Mouse (Mus musculus) left cerebral cortex, adult 18-20 months (tissue): ENCODE results near the gene Foxa1. TPM values are rescaled to one million over a fixed set of nuclear protein-coding genes. Genes with fewer than 3 reads are reported as not detected.

Experiments used
- DNase-seq, 2 experiments: peaks; one replicate each; pipeline ENCODE4 v3.0.0; 2021 to 2022; ENCODE audit warnings: low spot score in 2 of 2, mixed read lengths in 1 of 2
- total RNA-seq, 2 experiments: library from RNA; stranded (reverse); gene quantifications; 2 replicates each; pipeline ENCODE4 v1.2.3; 2021

Gene Foxa1
- total RNA-seq, 2 experiments from 2014 or later = not detected

- DNase-seq = no peak
These were observed 4.6 kb downstream of the Foxa1 start for GRCm38 (mm10) chr12:57541931-57542745.

- DNase-seq = no peak
These were observed 5.6 kb downstream of the Foxa1 start for GRCm38 (mm10) chr12:57541118-57541517.

DNA sequence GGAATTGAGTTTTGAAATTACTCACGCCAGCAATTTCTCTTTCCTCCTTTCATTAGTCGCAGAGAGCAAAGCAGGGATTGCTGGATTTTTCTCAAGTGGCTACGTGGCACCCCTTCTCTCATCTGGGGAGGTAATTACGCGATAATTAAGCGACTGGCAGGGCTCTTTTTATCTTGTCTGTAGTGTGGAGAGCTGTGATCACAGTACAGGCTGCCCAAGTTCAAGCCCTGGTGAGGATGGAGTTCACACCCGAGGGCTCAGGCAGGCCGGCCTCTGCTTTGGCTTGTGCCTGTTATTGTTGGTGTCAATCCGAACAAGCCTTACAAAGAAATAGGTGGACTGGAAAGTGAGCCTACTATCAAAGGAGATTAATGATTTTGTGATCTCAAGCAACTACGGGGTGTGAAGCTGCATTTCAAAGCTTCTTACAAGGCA lies 7.1 kb downstream of the Foxa1 start:
- peak in 1 of 2 experiments; percentile 4 for DNase-seq

GRCm38 (mm10) chr12:57538588-57539550 lies 7.8 kb downstream of the Foxa1 start:
- DNase-seq = no peak

GRCm38 (mm10) chr12:57537791-57538587 lies 8.7 kb downstream of the Foxa1 start:
- DNase-seq = no peak

GRCm38 (mm10) chr12:57536909-57537670 lies 9.6 kb downstream of the Foxa1 start:
- DNase-seq = no peak

DNA sequence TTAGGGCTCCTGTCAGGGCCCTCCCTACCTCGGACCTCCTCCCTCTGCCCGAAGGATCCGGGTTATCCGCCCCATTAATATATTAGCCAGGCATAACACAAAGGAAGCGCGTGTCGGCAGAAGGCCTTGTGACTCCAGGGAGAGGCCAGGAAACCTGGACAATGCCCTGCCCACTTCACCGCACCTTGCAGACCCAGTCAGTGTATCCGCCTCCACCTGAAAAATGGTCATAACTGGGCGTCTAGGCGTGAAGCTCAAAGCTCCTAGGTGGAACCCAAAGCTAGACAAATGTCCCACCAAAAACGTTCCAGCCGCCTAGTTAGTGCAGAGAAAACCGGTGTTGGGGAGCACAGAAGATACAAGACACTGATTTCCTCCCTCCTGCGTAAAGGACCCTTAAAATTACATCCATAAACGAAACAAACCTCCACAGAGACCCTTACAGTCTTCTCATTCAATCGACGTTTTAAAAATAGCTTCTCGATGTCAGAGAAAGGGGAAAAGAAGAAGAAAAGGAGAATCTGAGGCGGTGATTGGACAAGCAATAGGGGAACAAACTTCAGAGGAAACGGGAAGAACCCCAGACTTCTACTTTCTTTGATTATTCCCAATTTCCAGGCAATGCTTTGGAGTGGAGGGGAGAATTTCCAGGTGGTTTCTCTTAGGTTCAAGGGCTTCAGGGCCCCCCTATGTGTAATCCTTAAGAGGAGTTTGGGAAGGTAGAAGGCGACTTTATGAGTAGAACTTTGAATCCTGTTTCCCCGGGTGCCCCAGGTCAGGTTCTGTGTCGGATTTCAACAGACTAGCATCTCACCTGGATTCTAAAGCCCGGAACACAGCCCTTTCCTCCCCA lies 10.4 kb downstream of the Foxa1 start:
- no peak for DNase-seq

DNA sequence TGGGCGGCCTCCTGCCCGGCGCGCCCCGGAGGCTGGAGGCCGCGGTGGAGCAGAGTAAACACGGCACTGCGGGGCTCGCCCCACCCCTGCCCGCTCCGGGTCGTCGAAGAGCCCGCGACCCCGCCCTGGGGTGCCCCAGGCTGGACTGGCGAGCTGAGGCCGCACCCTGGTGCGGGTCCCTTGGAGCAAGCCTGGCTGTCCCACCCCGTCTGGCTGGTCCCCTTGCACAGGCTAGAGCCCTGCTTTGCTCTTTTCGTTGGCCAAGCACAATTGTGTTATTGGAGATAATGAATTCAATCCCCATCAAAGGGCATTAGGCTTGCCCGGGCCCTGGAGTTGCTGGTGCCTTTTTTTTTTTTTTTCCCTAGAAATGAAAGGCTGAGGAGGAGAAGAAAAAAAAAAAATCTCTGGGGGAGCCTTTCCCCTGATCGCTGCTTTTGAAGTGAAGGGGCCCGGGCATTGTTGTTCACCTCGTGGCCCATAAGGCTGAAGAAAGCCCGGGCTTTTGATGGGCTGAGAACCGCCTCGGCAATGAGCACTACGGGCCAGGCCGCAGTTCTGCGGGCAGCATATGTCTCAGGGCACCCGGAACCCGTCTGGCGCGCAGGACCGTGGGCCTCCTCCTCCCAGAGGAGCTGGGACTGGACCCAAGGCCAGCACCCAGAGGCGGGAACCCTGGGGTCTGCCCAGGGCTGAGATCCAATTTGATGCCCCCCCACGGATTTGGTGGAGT lies 11.7 kb downstream of the Foxa1 start:
- DNase-seq = no peak

- no peak for DNase-seq
These were observed 12.2 kb downstream of the Foxa1 start for GRCm38 (mm10) chr12:57534517-57534878.

- DNase-seq = no peak
These were observed 16.2 kb downstream of the Foxa1 start for GRCm38 (mm10) chr12:57530474-57530873.

DNA sequence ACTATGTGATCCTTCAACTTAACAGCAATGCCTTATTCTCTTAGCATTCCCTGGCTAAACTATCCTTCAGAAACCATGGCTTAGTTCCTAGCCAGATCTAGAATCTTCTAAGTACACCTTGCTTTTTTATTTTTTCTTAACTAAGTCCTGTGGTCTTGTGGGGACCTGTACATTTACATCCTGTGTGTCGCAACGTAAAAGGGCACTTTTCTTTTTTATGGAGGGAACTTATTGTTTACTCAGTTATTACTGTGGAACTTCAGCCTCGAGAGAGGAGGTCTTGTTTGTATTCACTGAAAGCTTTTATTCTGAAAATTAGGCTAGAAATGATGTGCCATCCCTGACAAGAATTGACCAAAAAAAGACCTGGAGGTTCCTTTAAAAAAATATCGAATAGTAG lies 18.4 kb downstream of the Foxa1 start:
- no peak for DNase-seq

DNA sequence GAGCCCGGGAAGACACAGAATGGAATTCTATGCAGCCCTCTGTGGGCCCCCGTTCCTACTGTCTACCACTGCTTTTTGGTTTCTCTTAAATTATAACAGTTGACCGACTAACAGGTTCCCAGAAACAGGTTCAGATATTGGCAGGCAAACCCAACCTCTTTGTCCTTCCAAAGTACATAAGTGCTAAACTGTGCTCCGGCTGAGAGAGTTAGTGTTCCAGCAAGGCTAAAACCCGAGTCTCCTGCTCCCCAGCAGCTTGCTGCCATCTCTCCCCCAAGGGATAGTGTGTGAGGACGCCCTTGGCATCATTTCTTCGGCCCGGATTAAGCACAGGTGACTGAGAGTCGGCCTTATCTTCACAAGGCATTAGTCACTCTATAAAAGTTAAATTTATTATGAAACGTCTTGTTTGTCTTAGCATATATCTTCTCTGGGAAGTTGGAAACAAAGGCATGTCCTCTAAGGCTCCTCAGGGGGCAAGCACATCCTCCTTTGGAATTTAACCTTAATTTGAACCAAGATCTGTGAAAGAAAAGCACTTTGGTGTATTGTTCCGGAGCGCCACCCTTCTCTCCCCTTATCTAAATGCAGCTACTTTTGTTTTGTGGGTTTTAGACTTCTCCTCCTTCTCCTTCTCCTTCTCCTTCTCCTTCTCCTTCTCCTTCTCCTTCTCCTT lies 30.9 kb downstream of the Foxa1 start:
- no peak for DNase-seq

- no peak for DNase-seq
These were observed 32.2 kb downstream of the Foxa1 start for GRCm38 (mm10) chr12:57514552-57514951.

- no peak for DNase-seq
These were observed 35.2 kb downstream of the Foxa1 start for GRCm38 (mm10) chr12:57511560-57511959.

- no peak for DNase-seq
These were observed 35.6 kb downstream of the Foxa1 start for GRCm38 (mm10) chr12:57511127-57511526.

- no peak for DNase-seq
These were observed 37.0 kb downstream of the Foxa1 start for GRCm38 (mm10) chr12:57509726-57510125.

GRCm38 (mm10) chr12:57508938-57509337 lies 37.8 kb downstream of the Foxa1 start:
- DNase-seq = no peak

DNA sequence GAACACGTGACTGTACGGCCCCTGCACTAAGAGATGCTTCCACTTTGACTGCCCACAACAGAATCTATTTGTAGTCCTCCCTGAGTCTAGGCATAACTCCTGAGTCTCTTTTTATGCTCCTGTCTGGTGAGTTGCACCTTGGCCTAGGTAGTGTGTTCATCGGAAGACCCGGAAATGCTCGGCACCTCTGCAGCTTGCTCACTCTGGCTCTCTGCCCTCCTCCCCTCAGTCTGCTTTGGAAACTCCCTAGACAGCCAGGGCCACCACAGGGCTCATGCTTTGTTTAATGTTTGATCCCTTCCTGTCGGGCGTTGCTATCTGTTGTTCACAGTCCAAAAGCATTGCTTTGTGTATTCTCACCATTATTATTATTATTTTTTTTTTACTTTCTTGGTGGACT lies 41.4 kb downstream of the Foxa1 start:
- DNase-seq = no peak
